Mouse (Mus musculus): Measurements from ENCODE around the gene Glb1. TPM values are rescaled to one million over a fixed set of nuclear protein-coding genes. Genes with fewer than 3 reads are reported as not detected.
A peak's percentile ranks its signal among the peaks of the same experiment; 100 is the strongest.
"Not testable (repeated sequence)": the region's sequence is repeated elsewhere in the genome, so short reads cannot be mapped to it uniquely, and the experiment has no call there.

The Glb1 gene
- 144 and 165 TPM in 2 replicates for polyA plus RNA-seq (2012; rRNA removed)

DNA sequence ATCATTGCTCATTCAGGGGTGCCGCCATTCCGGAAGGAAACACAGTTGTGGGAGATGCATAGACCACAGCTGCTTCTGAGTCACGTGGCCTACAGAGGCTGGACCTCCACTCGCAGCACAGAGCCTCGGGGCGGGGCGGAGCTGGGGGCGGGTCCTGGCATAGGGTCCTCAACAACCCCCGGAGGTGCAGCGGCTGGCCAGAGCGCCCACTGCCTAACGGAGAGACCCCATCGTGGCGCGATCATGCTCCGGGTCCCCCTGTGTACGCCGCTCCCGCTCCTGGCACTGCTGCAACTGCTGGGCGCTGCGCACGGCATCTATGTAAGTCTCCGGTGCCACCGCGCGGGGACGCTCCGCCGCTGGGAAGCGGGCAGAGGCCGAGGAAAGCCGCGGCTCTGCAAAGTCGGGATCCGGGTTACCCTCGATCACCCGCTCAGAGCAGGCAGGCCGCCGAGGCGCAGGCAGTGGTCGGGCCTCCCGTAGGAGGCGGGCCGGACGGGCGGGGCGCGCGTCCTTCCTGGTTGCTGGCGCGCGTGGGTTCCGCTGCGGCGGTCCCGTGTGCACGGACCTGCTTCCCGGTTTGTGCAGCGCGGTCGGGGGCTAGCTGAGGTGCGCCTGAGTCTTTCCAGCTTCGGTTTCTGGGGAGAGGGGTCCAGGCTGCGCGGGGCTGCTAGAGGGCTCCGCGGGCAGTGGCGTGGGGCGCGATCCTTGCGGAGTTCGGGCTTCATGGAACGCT is at the start of gene Glb1, which contains the start of gene Tmppe:
Gene Glb1 (plus strand): TSS at position 128 of the 736 bp plus-strand sequence.
Gene Tmppe (plus strand): TSS at position 157 of the 736 bp plus-strand sequence.
- TF ChIP-seq CTCF (conservative IDR thresholded peaks at IDR 0.05; ENCODE audit: insufficient read depth, insufficient read length, low read depth, low read length) (peak; percentile 34; the same call in 1 of the 2 replicates), POLR2A (IDR thresholded peaks at IDR 0.05; ENCODE audit: low read depth, low read length) (no peak)
- peak; percentile 90 for DNase-seq
- Histone ChIP-seq H3K36me3 (ENCODE audit: control insufficient read depth, insufficient read depth, low read length) (no peaks in the 10 kb centered on the region), H3K27me3 (replicated peaks; ENCODE audit: control insufficient read depth, insufficient read depth, low read length) (no peaks in the 10 kb centered on the region), H3K4me1 (ENCODE audit: control insufficient read depth, insufficient read depth, low read length) (peaks cover 4% of the 10 kb centered on the region; the same call in 1 of the 2 replicates), H3K27ac (ENCODE audit: insufficient read depth, low read depth, low read length) (peak within 1 kb of the TSS; percentile 87), H3K4me3 (ENCODE audit: insufficient read depth, low read depth, low read length) (peak within 1 kb of the TSS; percentile 94)
- WGBS, result under 1% methylated on average over 73 of the region's 73 CpGs

DNA sequence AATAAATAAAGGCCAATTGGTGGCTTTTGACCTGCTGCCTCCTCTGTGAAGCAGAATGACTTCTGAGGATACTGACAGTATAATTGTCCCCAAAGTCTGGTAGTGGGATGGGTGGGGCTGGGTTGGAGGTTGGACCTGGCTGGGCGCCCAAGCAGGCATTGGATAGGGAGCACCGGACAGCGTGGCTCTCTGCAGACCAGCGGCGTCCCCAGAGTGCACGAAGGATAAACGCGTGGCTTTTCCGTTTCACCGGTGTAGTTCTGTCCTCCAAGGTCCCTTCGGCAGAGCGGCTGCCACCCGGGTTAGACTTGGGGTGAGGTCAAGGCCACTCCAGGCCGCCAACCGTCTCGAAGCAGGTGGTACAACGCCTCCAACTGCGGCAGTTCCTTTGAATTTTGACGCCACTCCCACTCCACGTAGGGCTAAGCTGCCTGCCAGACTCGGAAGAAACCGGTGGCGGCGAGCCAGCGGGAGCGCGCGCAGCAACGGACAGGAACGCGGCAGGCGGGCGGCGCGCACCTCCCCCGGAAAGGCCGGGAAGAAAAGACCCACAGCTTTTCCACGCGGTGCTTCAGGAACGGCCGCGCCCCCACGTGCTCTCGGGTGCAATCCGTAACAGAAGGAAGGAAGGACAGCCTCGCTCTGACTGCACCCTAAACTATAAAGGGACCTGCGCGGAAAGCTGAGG is 32.9 kb upstream of the Glb1 start:
- no peaks in the 10 kb centered on the region for H3K36me3 ChIP-seq (ENCODE audit: control insufficient read depth, insufficient read depth, low read length)
- no peak overlapping the region for H3K27ac ChIP-seq (ENCODE audit: insufficient read depth, low read depth, low read length)
- under 1% methylated on average over 48 of the region's 48 CpGs for WGBS
- DNase-seq, result peak; percentile 92
- 0 out of 2 replicates have a peak, but pooled peaks cover 3% of the 10 kb centered on the region for H3K4me1 ChIP-seq (ENCODE audit: control insufficient read depth, insufficient read depth, low read length)
- peak overlapping the region; percentile 55 for H3K4me3 ChIP-seq (ENCODE audit: insufficient read depth, low read depth, low read length)
- no peak for TF ChIP-seq POLR2A (IDR thresholded peaks at IDR 0.05; ENCODE audit: low read depth, low read length)
- no peak for TF ChIP-seq CTCF (conservative IDR thresholded peaks at IDR 0.05; ENCODE audit: insufficient read depth, insufficient read length, low read depth, low read length)
- H3K27me3 ChIP-seq (replicated peaks; ENCODE audit: control insufficient read depth, insufficient read depth, low read length), result no peaks in the 10 kb centered on the region

DNA sequence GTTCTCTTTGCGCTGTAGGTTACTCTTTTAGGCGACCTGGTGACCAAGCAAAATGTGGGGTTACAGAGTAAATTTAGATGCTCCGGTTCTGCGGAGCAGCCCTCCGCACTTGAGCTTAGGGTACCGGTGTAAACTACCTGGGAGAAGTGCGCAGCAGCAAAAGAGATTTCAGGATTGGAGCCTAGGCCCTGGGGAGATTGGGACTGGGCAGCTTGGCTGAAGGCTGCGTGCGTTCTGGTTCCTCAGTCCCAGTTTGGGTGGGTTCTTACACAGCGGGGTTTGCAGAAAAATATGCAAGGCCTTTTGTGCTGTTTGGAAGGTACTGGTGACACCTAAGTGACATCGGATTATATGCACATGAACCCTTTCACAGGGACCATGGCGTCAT is 32.4 kb upstream of the Glb1 start:
- WGBS, result 28% methylated on average over 12 of the region's 12 CpGs
- 0 out of 2 replicates have a peak, but pooled peaks cover 3% of the 10 kb centered on the region for H3K4me1 ChIP-seq (ENCODE audit: control insufficient read depth, insufficient read depth, low read length)
- TF ChIP-seq CTCF (conservative IDR thresholded peaks at IDR 0.05; ENCODE audit: insufficient read depth, insufficient read length, low read depth, low read length) (no peak), POLR2A (IDR thresholded peaks at IDR 0.05; ENCODE audit: low read depth, low read length) (no peak)
- DNase-seq, result no peak
- H3K36me3 ChIP-seq (ENCODE audit: control insufficient read depth, insufficient read depth, low read length), result no peaks in the 10 kb centered on the region
- no peaks in the 10 kb centered on the region for H3K27me3 ChIP-seq (replicated peaks; ENCODE audit: control insufficient read depth, insufficient read depth, low read length)
- peak overlapping the region; percentile 55 for H3K4me3 ChIP-seq (ENCODE audit: insufficient read depth, low read depth, low read length)
- H3K27ac ChIP-seq (ENCODE audit: insufficient read depth, low read depth, low read length), result no peak overlapping the region

DNA sequence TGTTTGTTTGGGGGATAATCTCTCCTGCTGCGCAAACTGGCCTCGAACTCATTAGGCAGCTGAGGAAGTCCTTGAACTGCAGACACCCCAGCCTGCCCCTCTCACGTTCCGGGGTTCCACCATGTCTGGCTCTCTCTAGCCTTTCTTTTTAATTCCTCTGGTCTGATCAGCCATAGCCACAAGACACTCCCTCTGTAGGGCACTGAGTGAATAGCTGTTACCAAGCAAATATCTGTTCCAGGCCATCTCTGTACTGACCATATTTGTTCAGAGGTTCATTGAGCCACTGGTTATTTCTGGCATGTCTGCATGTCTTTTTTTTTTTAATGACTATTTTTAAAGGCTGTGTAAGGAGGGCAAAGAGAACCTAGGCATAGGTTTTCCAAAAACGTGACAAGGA is 31.5 kb upstream of the Glb1 start:
- DNase-seq, result peak; percentile 35
- WGBS, result 65% methylated on average over 5 of the region's 5 CpGs
- not testable (repeated sequence) for H3K27ac ChIP-seq (ENCODE audit: insufficient read depth, low read depth, low read length); H3K4me3 ChIP-seq (ENCODE audit: insufficient read depth, low read depth, low read length); H3K27me3 ChIP-seq (replicated peaks; ENCODE audit: control insufficient read depth, insufficient read depth, low read length); H3K36me3 ChIP-seq (ENCODE audit: control insufficient read depth, insufficient read depth, low read length); H3K4me1 ChIP-seq (ENCODE audit: control insufficient read depth, insufficient read depth, low read length)

DNA sequence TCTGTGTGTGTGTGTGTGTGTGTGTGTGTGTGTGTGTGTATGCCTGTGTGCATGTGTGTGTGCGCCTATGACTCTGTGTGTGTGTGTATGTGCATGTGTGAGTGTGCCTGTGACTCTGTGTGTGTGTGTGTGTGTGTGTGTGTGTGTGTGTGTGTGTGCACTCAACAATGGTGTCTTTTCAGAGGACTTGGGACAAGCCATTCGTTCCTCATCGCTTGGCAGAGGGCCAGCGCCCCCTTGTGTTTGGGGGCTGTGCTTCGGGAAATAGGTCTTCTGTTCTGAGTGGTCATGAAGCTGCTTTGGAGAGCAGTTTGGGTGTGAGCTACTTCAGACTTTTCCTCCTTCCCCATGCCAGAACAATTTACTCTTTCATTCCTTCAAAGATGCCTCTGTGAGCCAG is 29.2 kb upstream of the Glb1 start:
- WGBS, result 35% methylated on average over 5 of the region's 5 CpGs
- not testable (repeated sequence) for DNase-seq; H3K27ac ChIP-seq (ENCODE audit: insufficient read depth, low read depth, low read length); H3K27me3 ChIP-seq (replicated peaks; ENCODE audit: control insufficient read depth, insufficient read depth, low read length); H3K4me1 ChIP-seq (ENCODE audit: control insufficient read depth, insufficient read depth, low read length); H3K4me3 ChIP-seq (ENCODE audit: insufficient read depth, low read depth, low read length); H3K36me3 ChIP-seq (ENCODE audit: control insufficient read depth, insufficient read depth, low read length)

DNA sequence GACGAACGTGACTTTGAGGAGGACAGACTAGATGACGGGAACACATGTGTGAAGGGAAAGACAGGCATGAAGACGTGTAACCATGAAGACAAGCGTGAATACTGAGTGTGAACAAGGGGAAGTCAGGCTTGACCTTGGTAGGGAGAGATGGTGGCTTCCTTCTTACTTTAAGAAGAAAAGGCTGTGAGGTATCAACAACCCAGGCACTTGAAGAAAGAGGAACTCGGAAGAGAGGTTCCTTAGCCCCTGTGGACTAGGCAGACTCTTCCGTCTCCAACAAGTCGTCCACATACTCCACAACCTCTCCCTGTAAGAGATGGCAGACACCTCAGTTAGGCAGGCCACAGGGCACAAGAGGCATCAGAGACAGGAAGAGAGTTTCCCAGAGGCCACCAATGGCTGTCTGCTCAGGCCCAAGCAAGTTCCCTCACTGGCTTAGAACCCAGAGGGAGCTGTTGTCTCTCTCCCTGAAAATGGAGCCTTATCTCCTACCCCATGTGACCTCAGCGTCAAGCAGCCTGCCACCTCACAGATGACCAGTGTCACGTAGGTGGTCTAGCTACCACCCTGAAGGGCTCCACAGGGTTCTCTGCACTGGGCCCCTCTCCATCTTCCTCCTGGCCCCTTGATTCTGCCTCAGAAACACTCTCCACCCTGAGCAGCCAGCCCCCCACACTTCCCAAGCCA is 25.5 kb upstream of the Glb1 start:
- no peak for TF ChIP-seq POLR2A (IDR thresholded peaks at IDR 0.05; ENCODE audit: low read depth, low read length)
- no peak for TF ChIP-seq CTCF (conservative IDR thresholded peaks at IDR 0.05; ENCODE audit: insufficient read depth, insufficient read length, low read depth, low read length)
- Histone ChIP-seq H3K27ac (ENCODE audit: insufficient read depth, low read depth, low read length) (no peak overlapping the region), H3K36me3 (ENCODE audit: control insufficient read depth, insufficient read depth, low read length) (no peaks in the 10 kb centered on the region), H3K4me3 (ENCODE audit: insufficient read depth, low read depth, low read length) (no peak overlapping the region), H3K27me3 (replicated peaks; ENCODE audit: control insufficient read depth, insufficient read depth, low read length) (no peaks in the 10 kb centered on the region), H3K4me1 (ENCODE audit: control insufficient read depth, insufficient read depth, low read length) (no peaks in the 10 kb centered on the region)
- no peak for DNase-seq
- 90% methylated on average over 10 of the region's 10 CpGs for WGBS

DNA sequence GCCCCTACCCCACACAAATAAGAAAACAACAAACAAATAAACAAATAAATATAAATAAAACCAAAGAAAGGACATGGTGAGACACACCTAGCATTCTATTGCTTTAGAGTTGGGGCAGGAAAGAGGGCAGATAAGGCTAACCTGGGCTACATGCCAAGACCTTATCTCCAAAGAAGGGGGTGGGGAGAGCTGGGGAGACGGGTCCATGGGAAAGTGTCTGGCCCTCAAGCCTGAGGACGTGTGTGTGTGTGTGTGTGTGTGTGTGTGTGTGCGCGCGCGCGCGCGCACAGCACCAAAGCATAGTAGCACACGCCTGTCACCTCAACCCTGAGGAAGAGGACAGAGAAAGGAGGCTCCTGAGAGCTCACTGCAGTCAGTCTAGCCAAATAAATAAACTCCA is 23.7 kb upstream of the Glb1 start:
- WGBS, result 93% methylated on average over 10 of the region's 10 CpGs
- H3K4me1 ChIP-seq (ENCODE audit: control insufficient read depth, insufficient read depth, low read length), result no peaks in the 10 kb centered on the region
- H3K4me3 ChIP-seq (ENCODE audit: insufficient read depth, low read depth, low read length), result no peak overlapping the region
- H3K27me3 ChIP-seq (replicated peaks; ENCODE audit: control insufficient read depth, insufficient read depth, low read length), result no peaks in the 10 kb centered on the region
- no peak for TF ChIP-seq CTCF (conservative IDR thresholded peaks at IDR 0.05; ENCODE audit: insufficient read depth, insufficient read length, low read depth, low read length)
- no peak for TF ChIP-seq POLR2A (IDR thresholded peaks at IDR 0.05; ENCODE audit: low read depth, low read length)
- no peak overlapping the region for H3K27ac ChIP-seq (ENCODE audit: insufficient read depth, low read depth, low read length)
- H3K36me3 ChIP-seq (ENCODE audit: control insufficient read depth, insufficient read depth, low read length), result no peaks in the 10 kb centered on the region
- no peak for DNase-seq

All from kidney, adult 2 months (tissue).